Mouse (Mus musculus) kidney, postnatal 25 days (tissue): ENCODE measurements around the gene Gm16253.

Source experiments
- DNase-seq, 2 experiments: peaks; one replicate each; pipeline ENCODE4 v3.0.0; 2021; ENCODE audit warnings: mixed read lengths in 2 of 2

Gm16253 gene

DNA sequence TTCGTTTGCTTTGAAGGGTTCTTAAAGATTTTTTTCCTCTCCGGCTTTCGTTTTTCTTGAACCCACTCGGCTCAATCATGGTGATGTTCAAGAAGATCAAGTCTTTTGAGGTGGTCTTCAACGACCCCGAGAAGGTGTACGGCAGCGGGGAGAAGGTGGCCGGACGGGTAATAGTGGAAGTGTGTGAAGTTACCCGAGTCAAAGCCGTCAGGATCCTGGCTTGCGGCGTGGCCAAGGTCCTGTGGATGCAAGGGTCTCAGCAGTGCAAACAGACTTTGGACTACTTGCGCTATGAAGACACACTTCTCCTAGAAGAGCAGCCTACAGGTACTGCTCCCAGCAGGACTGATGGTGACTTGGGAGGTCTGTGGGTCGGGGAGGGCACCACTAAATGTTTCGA lies 18.6 kb upstream of the Gm16253 start:
- DNase-seq: peak; percentile 58 to 63

DNA sequence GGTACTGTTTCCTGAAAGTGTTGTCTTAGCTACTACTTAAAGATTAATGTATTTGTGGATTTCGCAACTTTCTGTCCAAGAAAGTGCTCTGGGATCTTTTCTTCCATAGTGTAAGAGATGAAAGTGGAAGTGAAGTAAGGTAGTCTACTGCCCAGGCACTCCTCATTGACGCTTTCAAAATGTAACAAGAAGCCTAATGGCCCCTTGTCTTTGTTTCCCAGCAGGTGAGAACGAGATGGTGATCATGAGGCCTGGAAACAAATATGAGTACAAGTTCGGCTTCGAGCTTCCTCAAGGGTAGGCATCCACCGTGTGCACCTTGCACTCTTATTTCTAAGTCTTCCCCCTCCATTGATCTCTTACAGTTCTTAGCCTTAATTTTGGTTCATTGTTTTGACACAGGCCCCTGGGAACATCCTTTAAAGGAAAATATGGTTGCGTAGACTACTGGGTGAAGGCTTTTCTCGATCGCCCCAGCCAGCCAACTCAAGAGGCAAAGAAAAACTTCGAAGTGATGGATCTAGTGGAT lies 18.1 kb upstream of the Gm16253 start:
- DNase-seq: no peak

DNA sequence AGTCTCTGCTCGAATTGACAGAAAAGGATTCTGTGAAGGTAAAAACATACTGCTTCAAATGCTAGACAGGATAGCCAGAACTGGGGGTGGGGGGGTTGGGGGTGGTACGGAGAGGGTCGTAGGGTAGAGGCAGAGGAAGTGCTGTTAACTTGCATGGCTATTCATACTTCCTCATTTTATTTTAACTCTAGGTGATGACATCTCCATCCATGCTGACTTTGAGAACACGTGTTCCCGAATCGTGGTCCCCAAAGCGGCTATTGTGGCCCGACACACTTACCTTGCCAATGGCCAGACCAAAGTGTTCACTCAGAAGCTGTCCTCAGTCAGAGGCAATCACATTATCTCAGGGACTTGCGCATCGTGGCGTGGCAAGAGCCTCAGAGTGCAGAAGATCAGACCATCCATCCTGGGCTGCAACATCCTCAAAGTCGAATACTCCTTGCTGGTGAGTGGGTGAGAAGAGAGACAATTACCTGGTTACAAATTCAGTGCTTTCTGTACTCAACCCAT lies 17.3 kb upstream of the Gm16253 start:
- DNase-seq: no peak

DNA sequence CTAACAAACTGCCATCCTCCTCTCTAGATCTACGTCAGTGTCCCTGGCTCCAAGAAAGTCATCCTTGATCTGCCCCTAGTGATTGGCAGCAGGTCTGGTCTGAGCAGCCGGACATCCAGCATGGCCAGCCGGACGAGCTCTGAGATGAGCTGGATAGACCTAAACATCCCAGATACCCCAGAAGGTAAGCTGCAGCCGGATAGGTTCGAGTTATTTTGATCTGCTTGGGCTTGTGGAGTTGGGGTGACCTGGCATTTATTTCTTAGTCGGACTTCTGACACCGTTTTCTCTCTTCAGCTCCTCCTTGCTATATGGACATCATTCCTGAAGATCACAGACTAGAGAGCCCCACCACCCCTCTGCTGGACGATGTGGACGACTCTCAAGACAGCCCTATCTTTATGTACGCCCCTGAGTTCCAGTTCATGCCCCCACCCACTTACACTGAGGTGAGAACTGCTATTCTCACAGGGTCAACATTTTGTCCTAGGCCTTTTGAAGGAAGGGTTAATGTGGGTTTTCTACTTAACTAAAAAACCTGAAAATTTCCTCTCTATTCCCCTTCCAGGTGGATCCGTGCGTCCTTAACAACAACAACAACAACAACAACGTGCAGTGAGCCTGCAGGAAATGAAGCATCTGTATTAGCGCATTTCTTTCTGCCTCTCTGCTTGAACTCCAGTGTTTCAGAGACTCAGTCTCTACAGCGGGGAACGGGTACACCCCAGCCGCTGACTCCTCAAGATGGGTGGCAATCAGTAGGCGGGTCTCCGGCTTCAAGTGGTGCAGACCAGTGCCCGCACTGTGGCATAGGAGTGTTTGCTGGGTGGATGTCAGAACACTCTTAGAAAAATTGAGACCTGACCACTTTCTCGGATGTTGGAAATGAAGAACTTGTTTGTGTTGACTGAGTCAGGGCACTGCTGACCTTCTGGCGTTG lies 16.6 kb upstream of the Gm16253 start:
- DNase-seq: peak in 1 of 2 experiments; percentile 54

DNA sequence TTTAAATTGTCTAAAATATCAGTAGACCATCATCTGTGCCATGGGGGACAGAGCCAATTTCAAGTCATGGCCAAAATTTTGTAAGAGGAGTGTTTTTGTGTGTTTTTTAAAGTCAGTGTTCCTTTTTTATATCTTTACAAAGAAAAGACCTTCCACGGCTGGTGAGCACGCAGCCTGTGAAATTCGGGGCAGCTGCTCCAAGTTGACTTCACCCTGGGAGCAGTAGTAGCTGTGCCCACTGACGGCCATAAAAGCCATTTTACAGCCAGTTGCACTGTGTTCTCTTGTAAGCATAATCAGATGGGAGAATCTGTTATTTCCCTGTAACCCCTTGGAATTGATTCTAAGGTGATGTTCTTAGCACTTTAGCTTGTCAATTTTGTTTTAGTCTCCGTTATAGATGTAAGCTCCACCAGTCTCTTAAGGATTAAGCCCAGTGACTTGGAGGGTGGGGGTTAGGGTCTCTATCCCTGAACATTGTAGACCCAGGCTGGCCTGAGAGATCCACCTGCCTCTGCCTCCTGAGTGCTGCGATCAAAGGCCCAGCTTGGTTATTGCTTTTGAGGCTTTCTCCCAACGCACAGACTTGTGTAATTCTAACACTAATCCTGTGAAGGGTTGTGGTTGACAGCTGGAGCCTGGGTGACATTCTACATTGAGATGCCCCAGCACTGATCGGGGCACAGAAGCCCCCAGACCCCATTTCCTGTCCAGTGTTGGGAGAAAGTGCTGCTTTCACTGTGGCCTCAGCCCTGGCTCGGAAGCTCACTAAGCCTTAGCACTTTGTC lies 15.7 kb upstream of the Gm16253 start:
- DNase-seq: no peak

DNA sequence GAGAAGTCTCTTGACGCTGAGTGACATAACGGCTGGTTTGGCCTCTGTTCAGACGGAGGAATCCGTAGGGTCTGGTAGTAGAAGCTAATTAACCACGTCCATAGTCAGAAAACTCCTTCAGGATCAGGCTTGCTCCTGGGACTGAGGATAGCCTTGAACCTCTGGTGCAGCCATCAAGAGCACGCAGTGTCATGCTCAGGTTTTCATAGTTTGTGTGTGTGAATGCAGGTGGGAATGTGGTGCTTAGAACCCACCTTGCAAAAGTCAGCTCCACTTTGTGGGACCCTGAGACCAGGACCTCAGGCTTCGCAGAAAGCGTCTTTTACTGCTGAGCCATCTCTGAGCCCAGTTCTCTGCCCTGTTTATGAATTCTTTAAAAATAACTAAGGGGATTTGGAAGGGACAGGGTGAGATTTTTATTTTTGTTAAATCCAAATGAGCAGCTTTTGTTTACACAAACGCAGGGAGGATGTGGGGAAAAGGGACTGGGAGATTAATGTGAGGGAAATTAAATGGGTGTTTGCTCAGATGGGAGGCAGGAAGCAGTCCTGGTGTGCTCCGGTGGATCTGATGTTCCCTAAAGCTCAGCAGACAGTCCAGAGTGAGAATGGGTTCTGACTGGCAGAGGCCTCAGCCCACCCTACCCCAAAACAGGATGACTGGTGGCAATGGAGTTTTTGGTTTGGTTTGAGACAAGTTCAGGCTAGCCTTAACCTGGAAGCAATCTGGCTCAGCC lies 14.7 kb upstream of the Gm16253 start:
- peak in 1 of 2 experiments; percentile 66 for DNase-seq

DNA sequence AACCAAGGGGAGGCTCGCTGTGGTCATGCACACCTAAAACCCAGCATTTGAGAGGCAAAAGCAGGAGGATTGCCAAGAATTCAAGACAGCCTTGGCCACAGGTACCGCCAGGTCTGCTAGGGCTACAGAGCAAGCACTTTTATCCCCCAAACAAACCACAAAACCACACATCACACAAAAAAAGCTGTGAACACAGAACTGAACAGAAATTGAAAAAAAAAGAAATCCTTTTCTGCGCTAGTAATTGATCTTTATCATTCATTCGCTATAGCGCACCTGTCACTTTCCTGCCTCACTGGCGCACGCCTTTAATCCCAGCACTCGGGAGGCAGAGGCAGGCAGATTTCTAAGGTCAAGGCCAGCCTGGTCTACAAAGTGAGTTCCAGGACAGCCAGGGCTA lies 13.5 kb upstream of the Gm16253 start:
- DNase-seq: no peak

DNA sequence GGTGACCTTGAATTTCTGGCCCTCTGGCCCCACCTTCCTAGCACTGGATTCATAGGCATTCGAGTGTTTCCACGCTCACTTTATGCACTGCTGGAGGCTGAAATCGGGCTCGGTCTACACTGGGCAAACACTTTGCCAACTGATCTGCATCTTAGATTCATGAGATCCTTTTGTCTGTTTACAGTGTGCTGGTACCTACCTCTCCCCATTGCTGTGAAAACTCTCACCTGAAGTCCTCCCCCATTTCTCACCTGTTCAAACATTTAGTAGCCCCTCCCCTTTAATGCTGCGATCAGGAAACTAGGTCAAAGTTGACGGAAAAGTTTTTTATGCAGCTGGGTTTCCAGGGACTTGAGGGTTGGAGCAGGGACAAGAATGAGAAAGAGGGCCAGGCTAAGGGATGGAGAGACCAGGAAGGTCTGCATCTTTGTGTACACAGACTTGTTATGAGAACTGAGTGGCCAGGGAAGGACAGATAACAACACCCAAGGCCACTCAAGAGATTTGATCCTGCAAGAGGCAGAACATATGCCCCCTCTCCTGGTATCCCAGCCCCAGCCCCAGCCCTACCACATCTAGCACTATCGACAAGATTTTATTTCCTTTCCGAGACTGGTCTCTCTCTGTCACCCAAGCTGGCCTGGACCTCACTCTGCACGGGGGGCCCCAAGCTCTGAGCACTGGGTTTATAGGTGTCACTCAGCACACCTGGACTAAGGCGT lies 12.7 kb upstream of the Gm16253 start:
- DNase-seq: peak; percentile 49 to 77

DNA sequence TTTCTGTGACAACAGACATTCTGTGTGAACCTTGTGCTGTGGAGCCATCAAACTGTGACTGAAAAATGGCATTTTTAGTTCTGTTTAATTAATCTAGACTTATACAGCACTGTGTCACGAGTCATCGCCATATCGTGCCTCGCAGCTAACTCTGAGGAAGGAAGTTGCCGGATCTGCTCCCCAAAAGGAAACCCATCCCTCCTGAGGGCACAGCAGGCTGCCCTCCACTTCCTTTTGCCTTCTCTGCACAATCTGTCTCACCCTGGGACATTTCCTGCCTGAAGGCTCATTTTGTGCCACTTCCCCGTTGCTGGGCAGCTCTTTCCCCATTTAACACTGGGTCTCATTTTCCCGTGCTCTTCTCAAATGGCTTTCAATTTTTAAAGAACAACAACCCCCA lies 12.2 kb upstream of the Gm16253 start:
- peak; percentile 50 to 81 for DNase-seq

DNA sequence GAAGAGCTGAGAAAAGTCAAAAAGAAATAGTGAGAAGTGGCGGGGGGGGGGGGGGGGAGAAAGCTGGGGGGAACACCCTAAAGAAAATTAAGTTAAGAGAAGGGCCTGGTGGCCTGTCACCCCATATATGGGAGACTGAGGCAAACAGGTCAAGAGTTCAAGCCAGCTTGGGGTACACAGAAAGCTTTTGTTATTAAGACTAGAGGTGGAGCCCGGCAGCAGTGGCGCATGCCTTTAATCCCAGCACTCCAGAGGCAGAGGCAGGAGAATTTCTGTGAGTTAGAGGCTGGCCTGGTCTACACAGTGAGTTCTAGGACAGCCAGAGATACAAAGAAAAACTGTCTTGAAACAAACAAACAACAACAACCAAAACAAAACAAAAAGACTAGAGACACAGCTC lies 11.7 kb upstream of the Gm16253 start:
- no peak for DNase-seq

DNA sequence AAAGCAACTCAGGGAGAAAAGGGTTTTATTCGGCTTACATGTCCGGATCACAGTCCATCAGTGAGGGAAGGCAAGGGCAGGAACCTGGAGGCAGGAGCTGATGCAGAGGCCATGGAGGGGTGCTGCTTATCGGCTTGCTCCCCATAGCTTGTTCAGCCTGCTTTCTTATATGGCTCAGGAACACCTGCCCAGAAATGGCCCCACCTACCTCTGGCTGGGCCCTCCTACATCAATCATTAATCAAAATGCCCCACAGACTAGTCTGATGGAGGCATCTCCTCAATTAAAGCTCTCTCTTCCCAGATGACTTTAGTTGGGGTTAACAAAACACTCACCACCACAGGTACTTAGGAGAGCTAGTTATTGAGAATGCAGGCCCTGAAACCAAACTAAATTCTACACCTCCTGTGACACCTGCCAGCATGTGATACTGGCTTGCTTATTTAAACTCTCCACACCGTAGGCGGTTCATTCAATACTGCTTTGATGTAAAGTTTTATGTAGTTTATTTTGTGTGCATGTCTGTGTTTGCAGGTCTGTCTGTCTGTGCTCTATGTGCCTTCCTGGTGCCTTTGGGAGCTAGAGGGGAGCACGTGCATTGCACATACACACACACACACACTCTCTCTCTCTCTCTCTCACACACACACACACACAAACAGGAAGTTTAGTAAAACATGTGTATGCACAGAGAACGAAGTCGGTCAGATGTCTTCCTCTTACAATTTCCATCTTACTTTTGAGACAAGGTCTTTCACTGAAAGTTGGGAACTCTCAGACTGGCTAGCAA lies 9.9 kb upstream of the Gm16253 start:
- peak; percentile 55 to 65 for DNase-seq

DNA sequence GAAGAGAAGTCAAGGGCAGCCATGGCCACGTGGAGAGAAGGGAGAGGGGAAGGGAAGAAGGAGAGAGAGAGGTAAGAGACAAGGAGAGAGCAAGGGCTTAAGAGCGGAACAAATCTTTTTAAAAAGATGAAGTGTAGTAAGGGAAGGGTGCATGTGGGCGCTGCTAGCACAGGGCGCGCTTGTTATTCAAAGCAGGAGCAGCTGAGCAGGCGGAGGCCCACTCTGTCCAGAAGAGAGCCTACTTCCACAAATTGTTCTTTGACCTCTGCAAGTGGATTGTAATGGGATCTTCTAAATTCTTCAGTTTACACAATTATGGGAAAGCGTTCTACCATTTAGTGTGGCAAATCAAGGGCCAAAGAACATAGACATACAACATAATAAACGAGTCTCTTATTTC lies 8.2 kb upstream of the Gm16253 start:
- no peak for DNase-seq

DNA sequence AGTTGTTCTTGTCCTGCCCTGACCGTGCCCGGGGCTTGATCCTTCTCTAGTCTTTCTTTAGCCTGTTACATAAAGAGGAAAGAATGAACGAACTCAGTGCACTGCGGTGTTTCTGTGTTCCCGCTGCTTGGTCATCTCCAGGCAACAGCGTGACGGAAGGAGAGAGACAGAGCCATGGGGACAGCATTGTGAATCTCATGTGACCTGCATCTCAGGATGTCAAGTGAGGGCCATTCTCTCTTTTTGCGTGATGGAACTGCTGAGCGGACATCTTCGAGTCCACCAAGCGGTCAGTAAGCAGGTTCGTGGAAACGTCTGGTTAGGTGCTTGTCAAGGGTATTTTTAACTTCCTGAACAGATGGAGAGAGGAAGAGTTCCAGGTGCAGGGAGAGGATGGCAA lies 7.3 kb upstream of the Gm16253 start:
- DNase-seq: no peak

DNA sequence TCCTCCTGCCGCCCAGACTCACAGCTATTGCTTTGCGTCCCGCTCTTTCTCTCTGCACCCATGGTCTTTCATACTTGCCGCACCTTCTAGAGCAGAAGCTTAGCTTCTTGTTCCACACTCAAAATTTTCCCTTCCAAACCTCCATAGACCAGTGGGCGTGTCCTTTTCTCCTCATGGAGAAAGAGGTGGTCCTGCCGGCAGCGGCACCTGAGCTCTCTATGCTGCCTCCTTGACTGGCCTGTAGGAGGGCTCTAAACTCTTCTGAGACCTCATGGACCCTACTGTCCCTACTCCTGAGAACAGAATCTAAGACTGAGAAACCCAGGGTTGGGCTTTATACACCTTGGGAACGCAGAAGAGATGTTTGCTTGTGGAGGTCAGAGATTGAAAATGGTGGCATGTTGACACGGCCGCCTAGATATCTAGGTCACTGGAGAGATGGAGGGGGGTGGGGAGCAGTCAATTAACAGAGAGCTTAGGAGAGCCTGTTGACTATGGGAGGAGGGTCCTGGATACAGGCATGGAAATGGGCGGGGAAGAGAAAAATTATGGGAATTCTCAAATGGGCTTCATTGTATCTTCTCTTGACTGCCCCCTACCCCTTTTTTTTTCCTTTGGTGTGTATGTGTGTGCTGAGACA lies 6.7 kb upstream of the Gm16253 start:
- DNase-seq: no peak

DNA sequence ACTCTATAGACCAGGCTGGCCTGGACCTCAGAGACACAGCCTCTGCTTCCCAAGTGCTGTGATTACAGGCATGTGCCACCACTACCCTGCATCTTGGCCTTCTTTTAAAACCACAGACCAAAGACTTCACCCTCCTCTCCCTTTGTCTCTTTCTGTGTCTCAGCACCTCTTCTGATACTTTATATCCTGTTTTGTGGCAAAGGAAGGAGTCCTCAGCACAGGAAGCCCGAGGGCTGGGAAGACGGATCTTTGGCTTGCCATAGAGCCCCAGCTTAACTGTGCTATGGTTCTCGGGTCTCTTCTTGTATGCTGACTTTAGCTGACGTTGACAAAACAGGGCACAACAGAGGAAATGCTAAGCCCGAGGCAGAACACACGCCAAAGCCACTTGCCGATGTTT lies 6.1 kb upstream of the Gm16253 start:
- no peak for DNase-seq

DNA sequence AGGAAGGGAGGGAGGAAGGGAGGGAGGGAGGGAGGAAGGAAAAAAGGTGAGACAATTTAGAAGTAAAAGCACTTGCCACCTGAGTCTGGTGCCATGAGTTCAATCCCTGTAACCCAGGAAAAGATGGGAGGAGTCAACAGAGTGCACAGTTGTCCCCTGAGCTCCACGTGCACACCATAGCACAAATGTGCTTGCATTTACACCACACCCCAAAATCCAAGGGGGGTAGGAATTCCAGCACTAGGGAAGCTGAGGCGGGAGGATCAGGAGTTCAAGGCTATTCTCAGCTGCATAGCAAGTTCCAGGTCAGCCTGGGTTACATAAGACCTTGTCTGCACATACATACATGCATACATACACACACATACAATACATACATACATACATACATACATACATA lies 5.4 kb upstream of the Gm16253 start:
- DNase-seq: no peak

DNA sequence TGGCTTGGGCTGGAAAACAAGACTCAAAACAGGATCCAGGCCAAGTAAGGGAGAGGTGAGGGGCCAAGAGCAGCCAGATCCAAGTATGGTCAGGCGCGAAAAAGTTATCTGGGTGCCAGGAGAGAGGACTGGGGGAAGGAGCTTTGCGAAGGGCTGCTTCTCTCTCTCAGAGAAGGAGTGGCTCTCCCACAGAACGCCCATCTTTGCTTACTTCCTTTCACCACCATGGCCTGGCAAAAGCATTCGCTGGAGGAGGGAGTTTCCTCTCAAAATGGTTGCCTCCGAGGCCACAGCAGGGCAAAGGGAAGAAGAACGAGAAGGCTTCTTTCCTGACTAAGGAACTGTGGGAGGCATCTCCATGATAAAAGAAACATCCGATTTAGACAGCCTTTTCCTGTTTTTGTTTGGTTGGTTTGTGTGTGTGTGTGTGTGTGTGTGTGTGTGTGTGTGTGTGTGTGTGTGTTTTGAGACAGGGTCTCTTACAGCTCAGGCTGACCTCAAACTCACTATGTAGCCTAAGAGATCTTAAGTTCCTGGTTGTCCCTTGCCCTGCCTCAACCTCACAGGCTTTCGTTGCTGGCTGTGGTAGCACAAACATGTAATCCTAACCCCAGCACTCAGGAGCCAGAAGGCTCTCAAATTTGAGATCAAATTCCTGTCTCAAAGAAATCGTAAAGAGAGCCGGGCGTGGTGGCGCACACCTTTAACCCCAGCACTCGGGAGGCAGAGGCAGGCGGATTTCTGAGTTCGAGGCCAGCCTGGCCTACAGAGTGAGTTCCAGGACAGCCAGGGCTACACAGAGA lies 4.7 kb upstream of the Gm16253 start:
- DNase-seq: peak; percentile 55 to 84

DNA sequence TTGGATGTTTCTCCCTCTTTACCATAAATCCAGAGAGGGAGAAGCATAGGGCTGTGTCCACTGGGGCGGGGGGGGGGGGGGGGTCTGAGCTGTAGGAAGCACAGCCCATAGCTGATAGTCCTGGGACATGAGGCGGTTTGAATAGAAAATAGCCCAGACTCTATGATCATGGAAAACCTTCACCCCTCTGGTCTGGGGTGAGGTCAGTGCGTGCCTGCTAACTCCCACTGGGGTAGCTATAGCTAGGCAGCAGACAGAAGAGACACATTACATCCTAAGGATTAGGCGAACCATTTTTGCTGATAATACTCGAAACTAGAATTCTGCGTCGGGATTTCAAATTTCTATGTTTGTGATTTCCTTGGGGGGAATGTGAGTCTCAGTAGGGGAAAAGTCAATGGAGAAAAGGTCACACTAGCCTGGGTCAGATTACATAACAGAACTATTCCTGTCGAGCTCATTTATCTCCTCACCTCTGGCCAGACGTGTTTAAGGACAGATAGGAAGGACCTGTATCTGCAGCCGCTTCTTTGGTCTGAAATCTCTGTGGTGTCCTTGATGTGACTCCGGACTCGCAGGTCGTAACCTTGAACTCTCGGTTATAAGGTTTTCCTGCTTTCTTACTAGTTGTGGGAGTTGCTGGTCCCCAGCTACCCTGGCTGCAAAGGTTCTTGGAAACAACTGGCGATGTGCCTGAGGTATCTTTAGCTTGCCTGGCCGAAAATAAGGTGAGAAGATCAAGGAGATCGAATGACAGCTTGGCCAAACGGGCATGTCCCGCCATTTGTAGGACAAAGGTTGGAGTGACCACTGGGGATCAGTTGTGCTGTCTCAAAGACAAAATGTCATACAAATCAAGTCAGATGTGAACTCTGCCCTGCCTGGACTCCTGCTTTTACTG lies 2.9 kb upstream of the Gm16253 start:
- DNase-seq: peak in 1 of 2 experiments; percentile 69
